Mouse (Mus musculus) erythroblast, embryonic 14.5 days (primary cell): Measurements from ENCODE around the gene Flrt3.

Source experiments
- GATA1 ChIP-seq: IDR thresholded peaks from 2 replicates; pipeline ENCODE4 v1.6.1; 2012; ENCODE audit warnings: low read length, inconsistent platforms, mixed read lengths
- TAL1 ChIP-seq: IDR thresholded peaks from 3 replicates; pipeline ENCODE4 v1.6.1; 2012; ENCODE audit warnings: low read length, inconsistent platforms, mixed read lengths

DNA sequence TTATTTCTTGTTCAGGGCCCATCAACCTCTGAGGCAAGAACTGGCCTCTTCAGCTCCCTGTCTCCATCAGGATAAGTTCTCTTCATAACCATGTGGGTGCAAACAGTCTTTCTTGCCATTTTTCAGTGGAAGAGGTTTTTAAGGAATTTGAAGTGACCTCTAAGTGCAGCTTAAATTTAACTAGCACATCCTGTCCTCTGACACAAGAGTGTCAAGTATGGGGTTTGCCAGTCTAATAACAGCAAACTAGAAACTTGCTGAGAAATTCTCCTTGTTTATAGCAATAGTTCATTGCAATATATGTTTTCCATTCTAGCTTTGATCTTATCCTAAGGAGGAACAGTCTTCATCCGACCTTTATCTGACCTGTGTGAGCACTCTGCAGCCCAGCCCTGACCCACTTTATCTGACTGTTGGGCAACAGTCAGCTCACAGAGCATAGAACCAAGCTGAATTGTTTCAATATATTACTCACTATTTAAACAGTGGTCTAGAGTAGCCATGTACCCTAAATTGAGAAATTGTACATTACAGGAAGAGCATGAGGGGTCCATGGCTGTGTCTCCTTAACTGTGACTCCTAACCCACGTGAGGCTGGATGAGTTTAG lies 49.4 kb downstream of the Flrt3 start:
- TF ChIP-seq GATA1 (no peak), TAL1 (no peak)
